Mouse (Mus musculus) limb, embryonic 15.5 days (tissue): ENCODE measurements around the gene Lcor. TPM values are rescaled to one million over a fixed set of nuclear protein-coding genes. Genes with fewer than 3 reads are reported as not detected.

Experiments
- ATAC-seq: fragments of 200-750 bp; cut with Nextera tagmentation; 2 replicates; pipeline ENCODE4 v1.8.0; 2017; ENCODE audit warnings: low read depth, moderate TSS enrichment; ENCODE audit not compliant: insufficient number of reproducible peaks, low FRiP score, low TSS enrichment
- H3K27ac ChIP-seq: fragments of 300-500 bp; sonication (generic); 2 replicates; pipeline ENCODE4 v1.5.1; 2015; ENCODE audit warnings: moderate library complexity, mild to moderate bottlenecking, inconsistent platforms
- H3K27me3 ChIP-seq: fragments of 300-500 bp; sonication (generic); 2 replicates; pipeline ENCODE4 v1.6.1; 2015; ENCODE audit warnings: inconsistent platforms
- H3K36me3 ChIP-seq: fragments of 300-500 bp; sonication (generic); 2 replicates; pipeline ENCODE4 v1.6.1; 2015; ENCODE audit warnings: inconsistent platforms
- H3K4me1 ChIP-seq: fragments of 300-500 bp; sonication (generic); 2 replicates; pipeline ENCODE4 v1.6.1; 2015; ENCODE audit warnings: inconsistent platforms
- H3K4me2 ChIP-seq: fragments of 300-500 bp; sonication (generic); 2 replicates; pipeline ENCODE4 v1.6.1; 2015; ENCODE audit warnings: mild to moderate bottlenecking, inconsistent platforms
- H3K4me3 ChIP-seq: fragments of 300-500 bp; sonication (generic); 2 replicates; pipeline ENCODE4 v1.5.1; 2015; ENCODE audit warnings: mild to moderate bottlenecking, inconsistent platforms
- H3K9ac ChIP-seq: fragments of 300-500 bp; sonication (generic); 2 replicates; pipeline ENCODE4 v1.6.1; 2015; ENCODE audit warnings: inconsistent platforms
- H3K9me3 ChIP-seq: fragments of 300-500 bp; sonication (generic); 2 replicates; pipeline ENCODE4 v1.6.1; 2016; ENCODE audit warnings: inconsistent platforms
- WGBS: fragments of 180-500 bp; shearing (Covaris S2); methylation state at CpG from one replicate; pipeline ENCODE4 v1.1.7; 2015; 5-methylcytosine and 5-hydroxymethylcytosine counted together
- polyA plus RNA-seq: library from polyadenylated mRNA; unstranded; fragments of >200 nt; fragmentation: Nextera tagmentation; extraction: Ambion mirVana; gene quantifications from 2 replicates; pipeline ENCODE4 v1.2.1, GENCODE M21; 2015

Lcor gene
- 8.2 and 8.7 TPM in 2 replicates for polyA plus RNA-seq

DNA sequence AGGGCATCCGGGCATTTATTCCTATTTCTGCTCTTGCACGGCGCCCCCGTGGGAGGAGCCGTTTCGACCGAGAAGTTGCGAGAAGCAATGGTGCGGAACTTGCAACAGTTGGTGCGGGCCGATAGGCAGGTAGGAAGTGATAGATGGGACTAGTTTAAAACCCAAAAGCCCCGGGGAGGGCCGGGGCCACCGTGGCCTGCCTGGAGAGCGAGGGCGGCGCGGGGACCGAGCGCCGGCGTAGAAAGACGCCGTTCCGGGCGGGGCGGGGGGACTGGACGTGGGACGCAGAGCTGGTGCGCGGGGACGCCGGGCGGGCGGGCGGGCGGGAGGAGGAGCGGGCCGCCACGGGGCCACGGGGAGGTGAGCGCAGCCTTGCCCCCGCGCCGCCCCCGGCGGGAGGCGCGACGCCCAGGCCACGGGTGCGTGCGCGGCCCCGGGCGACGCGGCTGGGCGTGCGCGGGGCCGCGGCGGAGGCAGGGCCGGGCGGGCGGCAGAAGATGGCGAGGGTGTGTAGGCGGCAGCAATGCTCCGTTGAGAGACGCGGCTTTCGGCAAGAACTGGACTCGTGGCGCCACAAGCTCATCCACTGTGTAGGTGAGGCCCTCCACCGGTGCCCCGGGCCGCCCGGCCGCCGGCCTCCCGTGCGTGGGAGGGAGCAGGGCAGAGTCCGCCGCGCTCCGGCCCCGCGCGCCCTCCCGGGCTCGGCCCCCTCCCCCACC, at the start of gene Lcor:
Gene Lcor, plus strand, starts transcription at position 448 of the 719 bp plus-strand sequence.
- peak within 1 kb of the TSS; percentile 82 for H3K4me2 ChIP-seq
- no peaks in the 10 kb centered on the region for H3K9me3 ChIP-seq
- peak within 1 kb of the TSS; percentile 91 for H3K4me3 ChIP-seq
- H3K27ac ChIP-seq = peak within 1 kb of the TSS; percentile 99
- WGBS = 1% methylated on average over 54 of the region's 92 CpGs
- peaks cover 18% of the 10 kb centered on the region for H3K4me1 ChIP-seq
- no peaks in the 10 kb centered on the region for H3K27me3 ChIP-seq
- no peaks in the 10 kb centered on the region for H3K36me3 ChIP-seq
- peak; percentile 92 for ATAC-seq
- H3K9ac ChIP-seq = peak within 1 kb of the TSS; percentile 84

DNA sequence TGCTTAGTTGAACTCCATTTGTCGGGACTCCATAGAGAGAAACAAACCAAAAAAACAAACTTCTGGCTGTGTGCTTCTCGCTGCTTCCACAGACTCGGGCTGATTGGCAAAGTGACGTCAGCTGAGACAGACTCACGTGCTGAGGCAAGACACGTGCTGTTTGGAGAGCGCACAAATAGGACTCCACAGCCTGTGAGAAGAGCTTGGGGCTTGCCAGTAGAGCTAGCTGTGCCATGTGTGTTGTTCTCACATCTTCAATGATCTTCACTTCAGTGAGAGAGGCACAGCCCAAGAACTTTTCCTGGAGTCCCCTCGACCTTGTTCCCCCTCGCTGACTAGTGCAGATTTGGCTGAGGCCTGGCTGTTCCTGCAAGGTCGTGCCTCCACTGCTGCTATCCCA, 47.1 kb upstream of the Lcor start:
- no peaks in the 10 kb centered on the region for H3K4me1 ChIP-seq
- no peak overlapping the region for H3K4me3 ChIP-seq
- ATAC-seq = no peak
- no peaks in the 10 kb centered on the region for H3K27me3 ChIP-seq
- WGBS = 85% methylated on average over 10 of the region's 10 CpGs
- no peak overlapping the region for H3K9ac ChIP-seq
- H3K4me2 ChIP-seq = no peak overlapping the region
- no peaks in the 10 kb centered on the region for H3K9me3 ChIP-seq
- H3K27ac ChIP-seq = no peak overlapping the region
- no peaks in the 10 kb centered on the region for H3K36me3 ChIP-seq

- H3K27me3 ChIP-seq = peaks cover 4% of the 10 kb centered on the region; the same call in 1 of the 2 replicates
- no peaks in the 10 kb centered on the region for H3K9me3 ChIP-seq
- no peak overlapping the region for H3K4me2 ChIP-seq
- H3K9ac ChIP-seq = no peak overlapping the region
- no peak overlapping the region for H3K4me3 ChIP-seq
- no peaks in the 10 kb centered on the region for H3K4me1 ChIP-seq
- H3K36me3 ChIP-seq = no peaks in the 10 kb centered on the region
- no peak for ATAC-seq
- H3K27ac ChIP-seq = no peak overlapping the region
- WGBS = 93% methylated on average over 9 of the region's 9 CpGs
These were observed 46.0 kb upstream of the Lcor start for GRCm38 (mm10) chr19:41436461-41436860.

- Histone ChIP-seq H3K36me3 (no peaks in the 10 kb centered on the region), H3K9me3 (no peaks in the 10 kb centered on the region), H3K4me1 (peaks cover 3% of the 10 kb centered on the region; the same call in 1 of the 2 replicates), H3K27me3 (peaks cover 8% of the 10 kb centered on the region; the same call in 1 of the 2 replicates), H3K9ac (no peak overlapping the region), H3K4me2 (no peak overlapping the region), H3K4me3 (no peak overlapping the region), H3K27ac (no peak overlapping the region)
- no peak for ATAC-seq
- WGBS = 87% methylated on average over 6 of the region's 6 CpGs
These were observed 43.5 kb upstream of the Lcor start for GRCm38 (mm10) chr19:41438953-41439352.

GRCm38 (mm10) chr19:41441446-41441845, 41.0 kb upstream of the Lcor start:
- no peak overlapping the region for H3K4me2 ChIP-seq
- no peak for ATAC-seq
- whole genome bisulfite sequencing = 29% methylated on average over 3 of the region's 3 CpGs
- H3K36me3 ChIP-seq = no peaks in the 10 kb centered on the region
- peaks cover 8% of the 10 kb centered on the region; the same call in 1 of the 2 replicates for H3K27me3 ChIP-seq
- no peaks in the 10 kb centered on the region for H3K9me3 ChIP-seq
- peaks cover 3% of the 10 kb centered on the region; the same call in 1 of the 2 replicates for H3K4me1 ChIP-seq
- H3K4me3 ChIP-seq = no peak overlapping the region
- H3K9ac ChIP-seq = no peak overlapping the region
- H3K27ac ChIP-seq = no peak overlapping the region

GRCm38 (mm10) chr19:41441911-41442607, 40.4 kb upstream of the Lcor start:
- WGBS = 16% methylated on average over 20 of the region's 20 CpGs
- H3K4me3 ChIP-seq = peak overlapping the region; percentile 26

GRCm38 (mm10) chr19:41442608-41442969, 39.8 kb upstream of the Lcor start:
- H3K27ac ChIP-seq = no peak overlapping the region
- no peak for ATAC-seq
- peak overlapping the region; percentile 26 for H3K4me3 ChIP-seq
- peak overlapping the region; percentile 46 for H3K4me2 ChIP-seq
- H3K9ac ChIP-seq = no peak overlapping the region
- no peaks in the 10 kb centered on the region for H3K36me3 ChIP-seq
- H3K9me3 ChIP-seq = no peaks in the 10 kb centered on the region
- WGBS = 16% methylated on average over 6 of the region's 6 CpGs
- peaks cover 3% of the 10 kb centered on the region; the same call in 1 of the 2 replicates for H3K4me1 ChIP-seq
- H3K27me3 ChIP-seq = peaks cover 8% of the 10 kb centered on the region; the same call in 1 of the 2 replicates

More at GRCm38 (mm10) chr19:41441911-41442607, 40.4 kb upstream of the Lcor start:
- Histone ChIP-seq H3K9me3 (no peaks in the 10 kb centered on the region), H3K36me3 (no peaks in the 10 kb centered on the region), H3K27me3 (peaks cover 8% of the 10 kb centered on the region; the same call in 1 of the 2 replicates), H3K4me2 (peak overlapping the region; percentile 46), H3K9ac (0 out of 2 replicates have a peak overlapping the region, but pooled peaks have one; percentile 14), H3K27ac (no peak overlapping the region), H3K4me1 (peaks cover 3% of the 10 kb centered on the region; the same call in 1 of the 2 replicates)
- no peak for ATAC-seq

DNA sequence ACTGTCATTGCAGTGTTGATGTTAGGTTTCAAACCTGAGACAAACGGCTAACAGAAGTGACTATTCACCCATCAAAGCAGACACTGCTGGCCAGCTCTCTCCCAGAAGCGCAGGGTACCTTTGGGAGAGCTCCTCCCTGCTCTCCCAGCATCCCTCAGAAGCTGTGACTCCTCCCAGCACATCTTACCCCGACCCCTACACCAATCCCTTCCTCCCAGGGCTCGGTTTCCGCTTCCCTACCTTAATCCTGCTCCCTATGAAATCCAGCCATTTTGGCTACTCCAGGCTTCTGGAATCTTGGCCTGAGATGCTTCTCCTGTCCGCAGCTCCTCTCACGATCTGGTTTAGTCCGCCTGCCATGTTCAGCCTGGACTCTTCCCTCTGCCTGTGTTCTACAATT, 37.9 kb upstream of the Lcor start:
- Histone ChIP-seq H3K36me3 (no peaks in the 10 kb centered on the region), H3K9me3 (no peaks in the 10 kb centered on the region), H3K27ac (no peak overlapping the region), H3K27me3 (peaks cover 8% of the 10 kb centered on the region; the same call in 1 of the 2 replicates), H3K4me2 (no peak overlapping the region), H3K9ac (no peak overlapping the region), H3K4me1 (peaks cover 3% of the 10 kb centered on the region; the same call in 1 of the 2 replicates), H3K4me3 (no peak overlapping the region)
- 63% methylated on average over 8 of the region's 8 CpGs for WGBS
- no peak for ATAC-seq

DNA sequence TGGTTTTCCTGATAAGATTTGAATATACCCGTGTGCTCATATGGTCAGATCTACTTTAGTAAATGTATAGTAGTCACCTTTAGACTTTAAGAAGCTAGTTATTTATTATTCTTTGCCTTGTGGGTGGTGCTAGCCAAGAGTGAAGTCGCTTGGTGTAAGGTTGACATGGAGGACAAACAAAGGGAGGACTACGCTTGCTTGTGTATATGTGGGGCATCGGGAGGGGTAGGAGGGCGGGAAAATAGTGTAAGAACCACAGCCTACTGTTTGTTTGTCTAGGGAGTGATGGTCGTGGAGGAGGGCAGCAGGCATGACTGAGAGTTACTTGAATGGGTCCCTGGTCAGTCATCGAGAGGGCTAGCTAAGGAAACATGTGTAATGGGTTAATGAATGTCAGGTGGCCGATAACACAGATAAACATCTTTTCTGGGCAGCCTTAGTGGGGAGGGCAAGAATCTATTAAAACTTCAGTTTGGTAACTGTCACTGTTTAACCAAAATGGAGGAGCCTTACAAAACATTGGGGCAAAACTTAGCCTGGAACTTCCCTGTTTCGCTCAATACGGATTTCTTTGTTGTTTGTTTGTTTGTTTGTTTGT, 37.3 kb upstream of the Lcor start:
- Histone ChIP-seq H3K9me3 (no peaks in the 10 kb centered on the region), H3K4me3 (no peak overlapping the region), H3K36me3 (no peaks in the 10 kb centered on the region), H3K27ac (no peak overlapping the region), H3K4me2 (no peak overlapping the region), H3K9ac (no peak overlapping the region), H3K4me1 (peaks cover 3% of the 10 kb centered on the region; the same call in 1 of the 2 replicates), H3K27me3 (peaks cover 8% of the 10 kb centered on the region; the same call in 1 of the 2 replicates)
- WGBS = 69% methylated on average over 10 of the region's 10 CpGs
- ATAC-seq = no peak

GRCm38 (mm10) chr19:41445723-41446122, 36.7 kb upstream of the Lcor start:
- Histone ChIP-seq H3K9me3 (no peaks in the 10 kb centered on the region), H3K27ac (no peak overlapping the region), H3K4me3 (no peak overlapping the region), H3K27me3 (peaks cover 8% of the 10 kb centered on the region; the same call in 1 of the 2 replicates), H3K4me2 (no peak overlapping the region), H3K4me1 (peaks cover 3% of the 10 kb centered on the region; the same call in 1 of the 2 replicates), H3K36me3 (no peaks in the 10 kb centered on the region), H3K9ac (no peak overlapping the region)
- no peak for ATAC-seq
- WGBS = 43% methylated on average over 5 of the region's 5 CpGs

DNA sequence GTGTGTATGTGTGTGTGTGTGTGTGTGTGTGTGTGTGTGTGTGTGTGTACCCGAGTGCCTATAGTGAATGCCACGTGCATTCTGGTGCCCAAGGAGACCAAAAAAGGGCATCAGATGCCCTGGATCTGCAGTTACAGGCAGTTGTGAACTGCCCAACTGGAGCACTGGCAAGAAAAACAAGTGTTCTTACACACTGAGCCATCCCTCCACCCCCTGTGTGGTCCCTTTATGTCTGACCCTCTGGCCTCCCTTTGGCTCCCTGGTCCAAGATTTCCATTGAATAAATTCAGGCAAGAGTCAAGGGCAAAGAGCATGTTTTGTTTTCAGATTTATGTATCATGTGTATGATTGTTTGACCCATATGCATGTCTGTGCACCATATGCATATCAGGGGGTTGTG, 35.3 kb upstream of the Lcor start:
- H3K9ac ChIP-seq = no peak overlapping the region
- peaks cover under 1% of the 10 kb centered on the region; the same call in 1 of the 2 replicates for H3K4me1 ChIP-seq
- no peak for ATAC-seq
- no peaks in the 10 kb centered on the region for H3K36me3 ChIP-seq
- H3K4me2 ChIP-seq = no peak overlapping the region
- no peaks in the 10 kb centered on the region for H3K9me3 ChIP-seq
- 0 out of 2 replicates have a peak, but pooled peaks cover under 1% of the 10 kb centered on the region for H3K27me3 ChIP-seq
- 74% methylated on average over 2 of the region's 2 CpGs for WGBS
- H3K4me3 ChIP-seq = no peak overlapping the region
- no peak overlapping the region for H3K27ac ChIP-seq
